Mouse (Mus musculus): ENCODE data around the gene Atl1. TPM values are rescaled to one million over a fixed set of nuclear protein-coding genes. Genes with fewer than 3 reads are reported as not detected.
A peak's percentile ranks its signal among the peaks of the same experiment; 100 is the strongest.

Gene Atl1
- total RNA-seq, 2 experiments from 2014 or later, result 8.8 to 14.3 TPM

- no peak for DNase-seq
Measured at GRCm38 (mm10) chr12:69941655-69942329, 49.4 kb downstream of the Atl1 start.

GRCm38 (mm10) chr12:69945861-69946260, 53.4 kb downstream of the Atl1 start:
- DNase-seq, result no peak

DNA sequence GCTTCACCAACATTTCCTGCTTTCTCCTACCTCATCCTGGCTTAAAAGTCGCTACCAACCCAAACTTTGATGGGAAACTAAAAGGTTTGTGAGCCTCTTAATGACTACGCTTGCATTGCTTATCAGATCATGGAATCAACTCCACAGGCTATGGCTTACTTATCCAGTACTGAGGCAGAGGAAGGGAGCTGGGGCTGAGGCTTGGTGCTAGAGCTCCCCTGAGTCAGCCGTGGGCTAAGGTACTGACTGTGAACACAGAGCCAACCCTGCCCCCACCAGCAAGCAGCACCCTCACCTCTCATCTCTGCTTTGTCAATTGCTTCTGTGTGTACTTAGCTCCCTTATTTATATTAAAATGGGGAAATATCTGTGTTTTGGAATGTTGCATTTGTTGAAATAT, 55.1 kb downstream of the Atl1 start:
- no peak for DNase-seq

- no peak for DNase-seq
Measured at GRCm38 (mm10) chr12:69957378-69957777, 65.0 kb downstream of the Atl1 start.

- DNase-seq, result peak; percentile 78
Measured at GRCm38 (mm10) chr12:69962468-69962867, 70.1 kb downstream of the Atl1 start.

- no peak for DNase-seq
Measured at GRCm38 (mm10) chr12:69963141-69963540, 70.7 kb downstream of the Atl1 start.

GRCm38 (mm10) chr12:69965644-69966043, 73.2 kb downstream of the Atl1 start:
- no peak for DNase-seq

DNA sequence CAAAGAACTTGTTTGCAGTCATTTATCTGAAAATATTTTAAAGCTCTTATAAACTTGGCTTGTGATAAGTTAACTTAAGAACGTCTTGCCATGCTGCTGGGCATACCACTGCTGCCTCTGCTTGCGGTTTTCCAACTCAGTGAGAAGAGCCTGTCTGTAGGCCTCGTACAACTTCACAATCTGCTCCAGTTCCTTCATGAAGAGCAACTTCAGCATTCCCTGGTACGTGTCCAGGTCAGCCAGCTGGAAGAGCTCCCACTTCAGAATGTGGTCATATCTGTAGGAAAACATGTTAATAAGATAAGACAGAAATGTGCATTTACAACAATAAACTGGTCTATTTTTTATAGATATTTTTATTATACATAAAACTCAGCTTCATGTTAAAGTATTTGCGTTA, 73.7 kb downstream of the Atl1 start:
- peak; percentile 33 for DNase-seq

GRCm38 (mm10) chr12:69967112-69967511, 74.7 kb downstream of the Atl1 start:
- no peak for DNase-seq

GRCm38 (mm10) chr12:69968154-69968553, 75.7 kb downstream of the Atl1 start:
- no peak for DNase-seq

- no peak for DNase-seq
Measured at GRCm38 (mm10) chr12:69973666-69974065, 81.3 kb downstream of the Atl1 start.

DNA sequence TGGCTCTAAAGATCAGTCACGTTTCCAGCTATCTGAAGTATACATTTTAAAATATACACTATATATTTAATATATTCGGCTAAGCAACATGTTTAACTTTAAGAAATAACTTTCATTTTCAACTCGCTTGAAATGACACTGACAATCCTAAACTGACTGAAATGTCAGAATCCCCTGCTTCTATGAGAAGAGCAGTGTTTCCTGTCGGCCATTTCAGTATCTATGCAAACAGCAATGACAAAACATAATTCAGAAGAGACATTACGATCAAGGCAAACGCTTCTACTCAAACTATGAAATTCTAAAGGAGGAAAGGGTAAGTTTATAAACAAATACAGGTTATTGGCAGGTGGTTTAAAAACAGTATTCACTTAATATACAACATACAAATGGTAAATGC, 84.3 kb downstream of the Atl1 start:
- DNase-seq, result no peak

DNA sequence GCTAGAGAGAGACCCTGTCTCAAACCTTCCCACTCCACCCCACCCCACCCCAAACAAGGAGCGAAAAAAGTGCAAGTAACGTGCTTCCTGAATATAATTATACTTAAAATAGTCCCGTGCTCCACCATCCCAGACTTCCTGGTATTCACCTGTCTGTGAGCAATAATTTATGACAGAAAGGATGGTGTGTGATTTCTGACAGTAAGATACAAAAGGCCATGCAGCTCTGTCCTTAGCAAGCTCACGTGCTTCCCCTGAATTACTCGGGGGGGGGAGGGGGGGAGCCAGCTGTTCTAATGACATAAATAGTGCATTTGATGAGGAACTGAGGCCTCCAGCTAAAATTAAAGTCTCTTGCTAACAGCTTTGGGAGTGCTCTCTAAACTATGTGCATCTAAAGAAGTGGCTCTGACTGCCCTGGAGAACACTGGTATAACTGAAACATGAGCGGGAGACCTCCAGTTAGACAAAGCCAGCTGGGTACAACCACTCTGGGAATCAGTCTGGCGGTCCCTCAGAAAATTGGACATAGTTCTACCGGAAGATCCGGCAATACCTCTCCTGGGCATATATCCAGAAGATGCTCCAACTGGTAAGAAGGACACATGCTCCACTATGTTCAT, 85.1 kb downstream of the Atl1 start:
- no peak for DNase-seq

- DNase-seq, result no peak
Measured at GRCm38 (mm10) chr12:69982874-69983273, 90.5 kb downstream of the Atl1 start.

- DNase-seq, result no peak
Measured at GRCm38 (mm10) chr12:69985546-69985945, 93.1 kb downstream of the Atl1 start.

DNA sequence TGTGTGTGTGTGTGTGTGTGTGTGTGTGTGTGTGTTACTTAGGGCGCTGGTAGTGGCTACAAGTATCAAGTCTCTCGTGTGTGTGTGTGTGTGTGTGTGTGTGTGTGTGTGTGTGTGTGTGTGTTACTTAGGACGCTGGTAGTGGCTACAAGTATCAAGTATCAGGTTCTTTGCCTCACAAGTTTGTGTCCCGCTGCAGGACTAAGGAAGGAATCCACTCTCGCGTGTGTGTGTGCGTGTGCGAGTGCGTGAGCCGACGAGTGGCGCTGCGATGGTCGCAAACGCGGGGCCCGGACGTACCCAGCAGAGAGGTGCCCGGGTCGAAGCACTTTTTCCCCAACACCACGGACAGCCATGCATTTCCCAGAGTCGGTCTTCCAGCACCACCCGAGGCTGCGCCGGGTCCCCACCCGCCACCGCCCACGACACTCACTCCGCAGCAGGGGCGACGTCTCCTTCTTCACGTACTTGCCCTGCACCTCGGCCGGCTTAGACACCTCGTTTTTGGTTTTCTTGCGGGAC, 93.9 kb downstream of the Atl1 start:
- DNase-seq, result peak; percentile 56

DNA sequence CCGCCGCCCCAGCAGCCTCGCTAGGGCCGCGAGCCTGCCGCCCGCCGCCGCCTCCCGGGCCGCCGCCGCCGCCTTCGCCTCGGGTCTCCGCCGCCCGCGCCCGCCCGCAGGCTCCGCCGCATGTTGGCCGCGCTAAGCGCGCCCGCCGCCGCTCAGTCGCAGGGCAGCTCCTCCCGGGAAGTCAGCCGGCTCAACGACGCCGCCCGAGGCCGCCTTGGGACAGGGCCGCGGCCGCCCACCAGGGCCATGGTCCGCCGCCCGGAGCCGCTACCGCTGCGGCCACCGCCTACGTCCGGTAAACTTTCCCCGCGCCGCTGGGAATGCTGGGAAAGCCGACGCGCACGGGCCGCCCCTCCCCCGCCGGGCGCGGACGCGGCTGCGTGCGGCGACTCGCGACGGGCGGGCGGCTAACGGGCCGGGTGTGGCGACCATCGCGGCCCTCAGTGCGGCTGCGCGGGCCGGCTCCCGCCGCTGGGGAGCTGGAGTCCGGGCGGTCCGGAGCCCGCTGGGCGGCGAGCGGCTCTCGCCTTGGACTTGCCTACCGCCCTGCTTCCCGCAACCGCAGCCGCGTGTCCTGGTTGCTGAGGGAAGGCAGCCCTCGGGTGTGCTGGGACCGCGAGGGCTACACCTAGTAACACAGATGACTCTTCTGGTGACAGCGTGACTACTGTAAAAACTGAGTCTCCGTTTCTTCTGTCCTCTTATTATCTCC, 94.5 kb downstream of the Atl1 start, which contains the start of gene Sav1:
Gene Sav1, minus strand, starts transcription at position 217 of the 712 bp plus-strand sequence.
- DNase-seq, result peak; percentile 94

DNA sequence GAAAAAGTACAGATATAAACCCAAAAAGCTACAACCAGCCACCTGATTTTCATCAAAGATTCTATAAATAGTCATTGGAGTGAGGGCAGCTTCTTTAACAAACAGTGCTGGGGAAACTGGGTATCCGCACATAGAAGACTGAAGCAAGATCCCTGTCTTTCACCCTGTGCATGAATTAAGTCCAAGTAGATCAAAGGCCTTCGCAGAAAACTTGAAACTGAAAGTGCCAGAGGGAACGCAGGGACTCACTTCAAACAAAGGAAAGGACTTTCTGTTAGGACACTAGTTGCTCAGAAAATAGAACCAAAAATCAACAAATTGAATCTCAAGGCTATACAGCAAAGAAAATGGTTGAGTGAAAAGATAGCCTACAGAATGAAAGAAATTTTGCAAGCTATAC, 103.0 kb downstream of the Atl1 start:
- DNase-seq, result no peak

GRCm38 (mm10) chr12:69998186-69998983, 106.0 kb downstream of the Atl1 start:
- DNase-seq, result no peak

GRCm38 (mm10) chr12:70005103-70005502, 112.7 kb downstream of the Atl1 start:
- DNase-seq, result no peak

DNA sequence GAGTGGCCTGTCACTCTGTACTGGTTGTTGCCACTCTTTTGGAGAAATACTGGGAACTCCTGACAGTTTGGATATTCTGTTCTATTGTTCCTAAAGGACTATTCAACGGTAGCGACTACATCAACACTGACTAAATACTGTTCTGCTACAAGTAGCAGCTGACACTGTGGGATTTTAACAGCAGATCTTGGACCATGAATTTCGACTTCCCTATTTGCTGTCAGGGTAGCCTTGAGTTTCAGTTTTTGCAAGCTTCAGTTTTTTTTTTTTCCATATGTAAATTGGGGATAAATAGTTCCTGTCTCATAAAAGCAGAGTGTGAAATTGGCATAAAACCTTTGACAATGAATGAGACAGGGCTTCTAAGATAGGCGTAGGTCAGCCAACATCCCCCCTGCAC, 117.9 kb downstream of the Atl1 start:
- DNase-seq, result no peak

DNA sequence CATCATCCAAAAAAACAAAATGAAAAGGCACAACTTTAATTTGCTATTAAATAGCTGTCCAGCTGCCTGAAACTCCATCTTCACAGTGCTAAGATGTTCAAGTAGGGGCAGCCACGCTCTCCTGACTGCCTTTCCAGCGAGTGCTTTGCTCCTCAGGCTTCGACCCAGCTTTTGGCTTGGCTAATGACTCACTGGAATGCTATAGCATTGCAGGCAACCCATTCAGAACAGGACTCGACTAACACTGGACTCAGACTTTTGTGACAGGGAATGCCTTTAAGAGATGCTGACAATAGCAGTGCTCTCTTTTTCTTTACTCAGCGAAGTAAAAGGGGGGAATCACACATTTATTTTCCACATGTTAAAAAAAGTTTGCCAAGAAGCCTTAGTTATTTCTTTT, 119.3 kb downstream of the Atl1 start:
- DNase-seq, result no peak
